Mouse (Mus musculus) ES-Bruce4 (cell line): Measurements from ENCODE around the gene Bscl2.

Experiments used
- CTCF ChIP-seq: IDR thresholded peaks from one replicate; pipeline ENCODE4 v1.8.1; 2011; ENCODE audit warnings: low read depth, low read length
- POLR2A ChIP-seq: IDR thresholded peaks from one replicate; pipeline ENCODE4 v1.8.1; 2011; ENCODE audit warnings: low read length; ENCODE audit not compliant: insufficient read depth

DNA sequence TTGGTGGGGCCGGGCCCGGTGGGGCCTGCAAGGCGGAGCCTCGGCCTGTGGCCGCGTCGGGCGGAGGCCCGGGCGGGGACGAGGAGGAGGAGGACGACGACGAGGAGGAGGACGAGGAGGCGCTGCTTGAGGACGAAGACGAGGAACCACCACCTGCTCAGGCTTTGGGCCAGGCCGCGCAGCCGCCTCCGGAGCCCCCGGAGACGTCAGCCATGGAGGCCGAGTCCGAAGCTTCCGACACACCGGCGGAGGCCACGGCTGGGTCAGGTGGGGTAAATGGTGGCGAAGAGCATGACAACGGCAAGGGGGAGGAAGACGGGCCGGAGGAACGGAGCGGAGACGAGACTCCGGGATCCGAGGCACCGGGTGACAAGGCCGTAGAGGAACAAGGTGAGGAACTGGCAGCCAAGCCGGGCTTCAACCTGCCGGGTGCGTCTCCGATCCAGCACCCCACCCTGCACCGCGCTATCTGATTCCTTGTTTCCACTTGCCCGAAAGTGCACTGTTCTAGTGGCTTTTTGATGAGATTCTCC lies 16.8 kb upstream of the Bscl2 start:
- no peak for TF ChIP-seq POLR2A
- TF ChIP-seq CTCF, result no peak
